Mouse (Mus musculus) kidney, adult 2 months (tissue): ENCODE results near the gene Dchs2.

Experiments used
- CTCF ChIP-seq: fragments of 200-500 bp; conservative IDR thresholded peaks from 2 replicates; pipeline ENCODE4 v1.5.1; 2011; ENCODE audit warnings: low read depth, mild to moderate bottlenecking, control low read depth, low read length, moderate library complexity, mixed read lengths; ENCODE audit not compliant: insufficient read depth, insufficient read length
- POLR2A ChIP-seq: fragments of 200-500 bp; IDR thresholded peaks from one replicate; pipeline ENCODE4 v1.6.1; 2011; ENCODE audit warnings: low read depth, low read length, control low read depth

DNA sequence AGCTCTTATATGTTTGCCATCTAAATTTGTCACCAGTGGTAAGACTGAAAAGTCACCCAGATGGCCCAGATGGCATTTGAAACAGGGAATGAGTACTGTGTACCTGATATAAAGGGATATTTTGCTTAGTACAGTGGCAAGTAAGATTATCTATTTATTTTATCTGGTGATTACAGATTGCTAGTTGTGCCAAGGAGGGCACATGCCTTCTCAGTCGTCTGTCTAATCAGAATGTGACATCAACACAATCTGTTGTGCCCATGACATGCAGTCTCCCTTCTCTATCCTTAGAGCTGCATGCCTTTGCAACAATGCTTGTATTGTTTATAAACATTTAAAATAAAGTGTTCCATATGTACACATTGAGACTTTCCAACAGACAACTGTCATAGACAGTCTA lies 64.7 kb downstream of the Dchs2 start:
- TF ChIP-seq CTCF (no peak), POLR2A (no peak)
